Mouse (Mus musculus): ENCODE results near the gene Tbx5.
A peak's percentile ranks its signal among the peaks of the same experiment; 100 is the strongest.

GRCm38 (mm10) chr5:119815247-119815646 is 17.2 kb upstream of the Tbx5 start:
- no peak for TF ChIP-seq POLR2A (IDR thresholded peaks at IDR 0.05; ENCODE audit: insufficient read depth, low read depth, low read length)
- no peak for TF ChIP-seq EP300 (IDR thresholded peaks at IDR 0.05; ENCODE audit: insufficient read depth, low read depth, low read length)
- TF ChIP-seq CTCF (IDR thresholded peaks at IDR 0.05), result peak; percentile 44

Measured in heart, adult 2 months (tissue).